Mouse (Mus musculus) adrenal gland, adult 18-20 months (tissue): ENCODE measurements around the gene Pik3cg. TPM values are rescaled to one million over a fixed set of nuclear protein-coding genes. Genes with fewer than 3 reads are reported as not detected.

Source experiments
- DNase-seq, 2 experiments: peaks; one replicate each; pipeline ENCODE4 v3.0.0; 2021 to 2022; ENCODE audit warnings: low spot score in 2 of 2
- total RNA-seq, 2 experiments: library from RNA; stranded (reverse); gene quantifications; 1 replicate in 1 of 2; 2 replicates in 1 of 2; pipeline ENCODE4 v1.2.3; 2021

Gene Pik3cg
- total RNA-seq, 2 experiments from 2014 or later = 1.5 to 2.2 TPM

DNA sequence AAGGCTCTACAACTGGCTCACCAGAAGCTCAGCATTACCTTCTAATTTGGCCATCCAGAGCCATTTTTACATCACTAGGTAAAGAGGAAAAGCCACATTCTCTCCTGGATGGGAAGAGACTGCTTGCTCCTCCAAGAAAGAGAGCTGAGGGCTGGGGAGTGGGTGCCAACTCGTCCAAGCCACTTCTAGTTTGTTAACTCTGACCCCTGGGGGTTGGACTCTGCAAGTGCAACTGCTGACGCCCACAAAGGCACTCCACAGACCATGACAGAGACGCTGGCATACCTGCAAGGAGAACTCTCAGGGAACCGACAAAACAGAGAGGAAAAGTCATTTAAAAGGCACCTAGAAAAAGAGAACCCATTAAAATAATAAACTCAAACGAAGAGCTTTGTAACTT lies 63.9 kb downstream of the Pik3cg start:
- DNase-seq = peak; percentile 68 to 77

DNA sequence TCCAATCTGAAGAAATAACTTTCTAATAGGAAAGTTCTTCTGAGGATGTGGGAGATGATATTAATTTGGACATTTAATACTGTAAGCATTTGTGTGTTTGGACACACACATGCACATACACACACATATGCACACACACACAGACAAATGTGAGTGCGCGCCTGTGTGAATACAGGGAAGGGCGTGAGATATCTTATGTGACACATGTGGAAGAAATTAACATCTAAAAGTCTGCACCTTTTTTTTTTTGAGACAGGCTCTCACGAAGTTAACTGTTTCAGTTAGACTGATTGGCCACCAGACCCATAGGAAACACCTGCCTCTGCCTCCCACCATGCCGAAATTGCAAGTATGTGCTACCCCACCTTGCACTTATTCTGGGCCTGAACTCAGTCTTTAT lies 64.7 kb downstream of the Pik3cg start:
- DNase-seq = no peak

DNA sequence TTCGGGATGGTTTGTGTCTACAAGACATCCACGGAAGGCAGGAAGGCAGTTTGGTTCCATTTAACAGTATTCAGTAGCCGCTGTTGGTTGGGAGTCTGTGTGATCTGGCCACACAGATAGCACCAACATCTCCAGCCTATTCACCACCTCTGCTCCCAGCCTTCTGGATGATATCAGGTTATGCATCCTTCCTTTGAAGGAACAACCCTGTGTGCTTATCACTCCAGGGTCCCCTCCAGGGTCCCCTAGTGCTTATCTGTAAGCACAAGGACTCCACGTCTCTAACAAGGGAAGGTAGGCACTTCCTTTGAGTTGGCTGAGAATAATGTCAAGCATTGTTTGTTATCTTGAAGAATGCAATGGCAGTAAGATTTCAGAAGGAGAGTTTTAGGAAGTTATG lies 65.3 kb downstream of the Pik3cg start:
- DNase-seq = no peak

DNA sequence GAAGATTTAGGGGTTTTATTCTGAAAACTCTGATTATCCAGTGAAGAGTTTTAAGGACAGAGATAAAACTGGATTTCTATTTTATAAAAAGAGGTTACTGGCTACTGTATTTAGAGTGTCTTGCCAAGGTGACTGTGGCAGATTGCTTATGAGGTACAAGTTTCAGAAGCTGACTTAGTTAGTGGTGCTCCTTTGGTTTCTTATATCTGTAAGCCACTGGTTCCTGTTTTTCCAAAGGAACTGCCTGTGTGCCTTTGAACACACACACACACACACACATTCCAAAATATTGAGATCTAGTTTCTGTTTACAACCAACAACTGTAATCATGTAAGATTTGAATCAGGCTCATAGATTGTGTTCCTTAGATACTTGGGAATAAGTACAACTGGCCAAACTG lies 66.7 kb downstream of the Pik3cg start:
- DNase-seq = no peak

DNA sequence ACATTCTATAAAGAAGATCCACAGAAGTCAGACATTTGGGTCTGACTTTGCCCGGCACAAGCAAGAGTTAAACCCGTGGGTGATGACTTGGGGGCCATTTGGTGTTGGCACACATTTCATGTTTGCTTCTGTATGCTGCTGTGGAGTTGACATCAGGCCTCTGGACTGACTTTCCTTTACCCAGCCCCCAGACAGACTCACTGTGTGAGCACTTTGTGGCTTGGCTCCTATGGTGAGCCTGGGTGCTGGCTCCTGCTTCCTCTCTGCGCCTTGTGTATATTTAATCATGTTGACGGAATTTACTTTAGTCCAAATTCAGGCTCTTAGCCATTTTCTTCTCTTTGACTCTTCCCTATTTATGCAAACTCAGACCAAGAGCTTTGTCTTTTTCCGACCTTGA lies 69.6 kb downstream of the Pik3cg start:
- no peak for DNase-seq

DNA sequence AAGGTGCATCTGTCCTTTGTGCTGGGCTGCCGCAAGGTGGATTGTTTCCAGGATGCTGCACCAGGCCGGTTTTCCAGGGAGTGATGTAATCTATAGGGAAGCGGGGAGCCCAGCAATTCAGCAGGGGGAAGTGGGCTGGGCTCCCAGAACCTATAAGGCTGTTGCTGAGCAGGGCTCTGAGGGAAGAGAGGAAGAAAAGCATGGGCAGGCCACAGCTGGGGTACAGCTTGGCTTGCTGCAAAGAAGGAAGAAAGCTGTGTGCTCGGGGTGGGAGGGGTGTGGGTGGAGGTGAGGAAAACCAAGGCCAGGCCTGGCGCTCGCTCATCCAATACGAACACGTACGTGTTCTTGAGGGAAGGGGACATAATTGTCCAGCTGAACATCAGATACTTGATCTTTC lies 70.1 kb downstream of the Pik3cg start:
- no peak for DNase-seq

DNA sequence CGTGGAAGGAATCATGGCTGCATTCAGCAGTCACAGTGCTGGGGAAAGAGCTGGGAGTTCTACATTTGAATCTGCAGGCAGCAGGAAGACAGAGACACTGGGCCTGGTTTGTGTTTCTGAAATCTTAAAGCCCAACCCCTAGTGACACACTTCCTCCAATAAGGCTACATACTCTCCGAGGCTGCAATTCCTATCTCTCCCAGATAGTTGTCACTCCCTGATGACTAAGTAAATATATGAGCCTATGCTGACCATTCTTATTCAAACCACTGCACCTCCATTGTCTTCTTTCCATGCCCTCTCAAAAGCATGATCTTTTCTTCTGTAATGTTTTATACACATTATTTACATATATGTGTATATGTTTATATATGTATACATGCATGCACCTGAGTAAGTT lies 70.9 kb downstream of the Pik3cg start:
- no peak for DNase-seq

DNA sequence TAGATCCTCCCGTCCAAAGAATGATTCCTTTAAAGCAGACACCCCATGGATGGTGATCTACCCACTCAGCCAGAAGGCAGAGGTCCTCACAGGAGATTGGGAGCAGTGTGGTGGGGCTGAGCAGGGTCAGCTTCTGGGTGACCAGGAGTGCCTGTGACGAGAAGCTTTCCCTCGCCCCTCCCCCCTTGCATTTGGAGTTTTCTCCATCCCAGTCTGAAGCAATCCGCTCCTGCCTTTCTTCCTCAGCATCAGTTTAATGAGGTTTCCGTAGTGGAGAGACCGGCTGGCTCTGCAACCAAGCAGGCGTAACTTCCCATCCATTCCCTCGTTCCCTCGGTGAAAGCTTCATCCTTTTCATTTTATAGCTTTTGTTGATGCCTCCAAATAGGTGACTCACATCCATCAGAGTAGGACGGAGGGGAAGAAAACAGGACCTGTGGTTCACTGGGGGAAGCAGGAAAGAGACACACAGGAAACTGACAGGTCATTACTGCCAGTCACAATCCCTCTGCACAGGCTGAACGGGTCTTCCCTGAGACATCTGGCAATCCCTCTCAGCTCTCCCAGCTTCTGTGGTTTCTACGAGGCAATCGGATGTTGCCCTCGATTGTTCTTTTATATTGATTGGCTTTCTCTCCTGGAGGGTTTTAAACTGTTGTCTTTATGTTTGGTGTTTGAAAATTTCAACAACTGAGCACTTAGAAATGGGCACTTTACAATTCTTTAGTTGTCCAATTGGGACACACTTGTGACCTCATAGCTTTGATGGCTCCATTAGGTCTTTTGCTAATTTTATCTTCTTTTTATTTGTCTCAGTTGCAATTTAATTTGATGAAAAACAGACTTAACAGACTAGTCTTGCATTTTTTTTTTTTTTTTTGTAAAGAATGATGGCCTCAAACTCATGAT lies 80.6 kb downstream of the Pik3cg start:
- DNase-seq = no peak

DNA sequence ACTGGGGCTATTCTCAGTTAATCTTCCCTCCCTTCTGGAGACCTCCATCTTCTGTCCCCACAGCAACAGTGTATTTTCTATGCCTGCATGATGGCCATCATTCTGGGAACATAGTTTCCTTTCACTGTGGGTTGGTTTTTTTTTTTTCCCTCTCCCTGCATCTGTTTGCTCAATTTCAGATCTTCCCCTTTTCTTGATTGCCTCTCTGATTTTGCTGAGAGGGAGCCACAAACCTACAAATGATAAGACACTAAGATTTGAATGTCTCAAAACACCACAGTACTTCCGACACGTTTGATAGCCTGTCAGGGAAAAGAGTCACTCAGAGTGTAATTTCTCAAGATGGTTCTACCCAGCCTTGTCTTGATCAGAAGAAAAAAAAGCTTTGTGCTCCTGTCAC lies 81.3 kb downstream of the Pik3cg start:
- no peak for DNase-seq

DNA sequence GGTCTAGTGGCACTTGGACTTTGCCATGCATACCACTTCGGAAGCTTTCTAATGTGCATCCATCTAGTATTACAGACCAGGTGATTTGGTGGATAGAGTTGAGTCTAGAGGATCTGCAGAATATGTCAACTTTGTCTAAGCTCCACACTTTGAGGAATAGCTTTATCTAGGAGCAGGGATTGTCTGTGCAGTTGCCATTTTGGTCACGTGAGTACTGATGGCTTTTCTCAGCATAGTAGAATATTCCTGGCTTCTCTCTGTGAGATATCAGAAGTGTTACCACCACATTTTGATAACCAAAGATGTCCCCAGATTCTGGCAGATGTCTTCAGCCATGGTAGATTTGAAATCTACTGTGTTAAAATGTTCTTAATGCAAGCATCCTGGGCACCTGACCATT lies 84.0 kb downstream of the Pik3cg start:
- no peak for DNase-seq

DNA sequence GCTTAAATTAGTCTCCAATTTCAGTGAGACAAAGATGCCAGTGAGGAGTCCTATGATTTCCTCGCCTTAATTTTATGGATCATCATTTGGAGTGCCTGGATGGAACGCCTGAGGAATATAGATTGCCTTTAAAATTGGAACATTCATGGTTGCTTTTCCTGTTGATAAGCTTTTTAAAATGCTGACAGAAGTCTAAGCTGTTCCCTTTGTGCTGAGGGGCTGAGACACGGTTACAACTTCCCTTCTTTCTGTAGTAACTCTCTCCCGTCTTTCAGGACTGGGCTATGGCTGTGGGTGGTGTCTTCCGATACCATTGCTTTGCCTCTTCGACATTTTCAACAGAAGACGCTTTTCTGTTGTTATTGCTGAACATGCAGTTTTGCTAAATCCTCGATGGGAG lies 84.4 kb downstream of the Pik3cg start:
- DNase-seq = no peak

DNA sequence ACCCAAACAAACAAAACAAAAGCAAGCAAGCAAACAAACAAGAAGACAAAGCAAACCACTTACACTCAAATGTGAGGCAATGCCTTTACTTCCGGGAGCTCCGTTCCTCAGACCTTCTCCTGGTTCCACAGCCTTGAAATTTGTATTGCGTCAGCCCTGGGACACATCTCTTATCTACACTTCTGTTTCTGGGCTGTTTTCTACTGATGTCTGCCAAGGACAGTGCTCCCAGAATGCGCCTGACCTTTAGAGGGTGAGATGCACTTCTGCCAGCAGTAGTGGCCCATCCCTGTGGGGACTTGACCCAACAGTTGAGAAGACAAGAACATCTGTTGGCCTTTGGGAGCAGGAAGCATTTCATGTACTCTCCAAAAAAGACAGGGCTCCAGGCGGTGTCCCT lies 84.9 kb downstream of the Pik3cg start:
- peak; percentile 37 to 51 for DNase-seq

Other genes starting within 250 kb of the Pik3cg start
- gene Prkar2b, start 147.4 kb downstream of the Pik3cg start, total RNA-seq = 100 to 1,000 TPM; 364 to 573 TPM
- gene Ccdc71l, start 170.0 kb upstream of the Pik3cg start, total RNA-seq = 10 to 100 TPM; 12.0 to 13.7 TPM